Mouse (Mus musculus) neutrophil, adult 59 days (primary cell): Measurements from ENCODE around the gene Pald1. TPM values are rescaled to one million over a fixed set of nuclear protein-coding genes. Genes with fewer than 3 reads are reported as not detected.

ENCODE experiments used
- total RNA-seq, 2 experiments: library from RNA; stranded (reverse); gene quantifications; 1 replicate in 1 of 2; 2 replicates in 1 of 2; pipeline ENCODE4 v1.2.4; 2023

Pald1 gene
- total RNA-seq: under 1 TPM; 0.20 to 0.29 TPM

DNA sequence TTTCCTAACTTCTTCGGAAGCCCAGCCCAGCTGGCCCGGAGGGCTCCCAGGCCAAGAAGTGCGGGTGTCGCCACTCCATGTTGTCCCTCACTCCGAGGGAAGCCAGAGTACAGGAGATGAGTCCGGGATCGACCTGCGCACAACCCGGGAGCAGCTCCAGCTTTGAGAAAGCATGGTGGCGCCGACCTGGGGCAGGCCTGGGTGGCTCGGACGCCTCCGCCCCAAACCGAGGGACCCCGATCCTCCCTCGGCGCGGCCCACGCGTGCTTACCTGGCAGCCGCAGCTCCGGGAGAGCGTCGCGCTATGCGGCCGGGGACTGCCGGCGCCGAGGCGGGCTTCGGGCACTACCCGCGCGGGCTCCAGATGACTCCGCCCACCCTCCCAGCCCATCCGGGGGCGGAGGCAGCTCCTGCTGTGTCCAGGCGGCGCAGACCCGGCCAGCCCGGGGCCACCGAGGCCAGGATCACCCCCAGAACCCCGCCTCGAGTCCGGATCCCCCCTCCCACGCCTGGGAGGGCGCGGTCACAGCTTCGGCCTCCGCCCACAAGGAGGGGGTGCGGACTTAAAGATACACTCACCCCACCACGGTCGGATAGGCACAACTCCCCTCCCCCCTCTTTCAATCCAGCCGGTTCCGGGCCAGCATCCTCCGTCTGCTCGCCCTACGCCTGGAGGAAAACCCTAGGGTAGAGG is at the start of gene Pald1:
Gene Pald1, minus strand, starts transcription at position 510 of the 694 bp plus-strand sequence.

DNA sequence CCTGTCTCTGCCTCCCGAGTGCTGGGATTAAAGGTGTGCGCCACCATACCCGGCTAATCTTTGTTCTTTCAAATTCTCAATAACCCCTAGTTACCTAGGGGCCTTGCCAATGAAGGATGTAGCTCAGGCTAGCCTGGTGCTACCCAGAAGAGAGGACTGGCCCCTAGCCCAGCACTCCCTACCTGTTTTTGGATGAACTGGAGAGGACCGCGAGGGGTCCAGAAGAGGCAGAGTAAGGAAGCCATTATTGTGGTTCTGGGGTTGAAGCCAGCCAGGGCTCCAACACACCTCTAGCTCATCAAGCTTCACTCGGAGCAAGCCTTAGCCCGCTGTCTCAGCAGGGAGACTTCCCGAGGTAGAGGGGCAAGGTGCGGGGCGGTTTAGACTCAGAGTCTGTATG is 34.3 kb upstream of the Pald1 start, which contains the start of gene Nodal:
Gene Nodal, plus strand, starts transcription at position 301 of the 400 bp plus-strand sequence.

DNA sequence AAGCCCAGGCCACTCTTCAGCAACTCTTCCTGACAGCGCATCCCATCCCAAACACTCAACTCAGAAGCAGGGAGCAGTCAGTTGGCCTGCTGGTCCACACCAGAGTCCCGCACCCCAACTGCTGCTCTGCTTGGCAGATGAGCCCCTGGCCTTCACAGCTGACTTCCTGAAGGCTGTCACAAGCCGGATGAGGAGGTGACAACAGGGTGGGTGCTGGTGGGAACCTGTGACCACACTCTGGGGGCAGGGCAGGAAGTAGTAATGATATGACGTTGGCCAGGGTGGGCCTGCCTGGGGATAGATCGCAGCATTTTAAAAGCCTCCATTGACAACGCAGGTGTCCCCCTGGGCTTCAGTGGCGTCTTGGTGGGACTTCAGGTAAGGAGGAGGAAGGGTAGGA is 85.9 kb downstream of the Pald1 start, which contains the start of gene Prf1:
Gene Prf1, plus strand, starts transcription at position 357 of the 400 bp plus-strand sequence.

DNA sequence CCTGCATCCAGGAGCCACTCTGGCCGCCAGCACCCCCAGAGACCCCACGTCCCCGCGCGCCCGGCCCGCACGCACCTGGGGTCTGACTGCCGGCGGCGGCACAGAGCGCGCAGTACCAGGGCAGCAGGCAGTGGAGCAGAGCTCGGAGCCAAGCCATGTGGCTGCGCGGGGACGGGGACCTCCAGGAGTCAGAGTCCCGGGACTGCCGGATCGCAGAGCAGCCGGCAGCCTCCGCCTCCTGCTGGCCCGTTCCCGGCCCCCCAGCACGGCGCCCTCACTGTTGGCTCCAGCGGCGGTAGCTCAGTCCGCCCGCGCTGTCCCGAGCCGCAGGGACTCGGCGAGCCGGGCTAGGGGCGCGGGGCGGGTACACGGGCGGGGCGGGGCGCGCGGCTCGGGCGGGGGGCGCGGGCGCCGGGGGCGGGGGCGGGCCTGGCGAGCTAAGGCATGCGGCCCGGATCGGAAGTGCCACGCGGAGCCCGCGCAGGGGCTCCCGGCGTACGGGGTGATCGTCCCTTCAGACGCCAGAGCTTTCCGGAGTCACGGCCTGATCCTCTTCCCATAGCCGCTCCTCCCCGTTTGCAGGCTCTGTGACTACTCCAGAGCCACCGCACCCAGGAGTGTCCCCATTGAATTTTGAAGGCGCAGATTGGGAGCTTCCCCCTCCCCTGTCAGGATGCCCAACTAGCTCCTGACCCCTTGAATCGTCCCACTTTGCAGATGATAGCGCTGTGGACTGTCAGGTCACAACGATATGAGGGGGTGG is 110.1 kb downstream of the Pald1 start, which contains the start of gene Adamts14:
Gene Adamts14, minus strand, starts transcription at position 358 of the 763 bp plus-strand sequence.

Other genes with a start within 250 kb of the Pald1 start
- gene Sgpl1, start 235.8 kb downstream of the Pald1 start, total RNA-seq: 100 to 1,000 TPM in 1 of 2 experiments, 10 to 100 TPM in 1; 99.9 to 117 TPM
- not detected for gene Tbata, start 211.6 kb downstream of the Pald1 start, total RNA-seq
- under 1 TPM; 0.11 to 0.20 TPM for gene Adamts14, start 110.1 kb downstream of the Pald1 start, total RNA-seq
- gene Prf1, start 85.7 kb downstream of the Pald1 start, total RNA-seq: not detected
- not detected for gene Nodal, start 34.4 kb upstream of the Pald1 start, total RNA-seq
- gene Eif4ebp2, start 69.1 kb upstream of the Pald1 start, total RNA-seq: 100 to 1,000 TPM; 135 to 146 TPM
- gene Lrrc20, start 92.3 kb upstream of the Pald1 start, total RNA-seq: 1 to 10 TPM; 7.4 to 9.7 TPM
- not detected for gene Npffr1, start 212.0 kb upstream of the Pald1 start, total RNA-seq